Mouse (Mus musculus): ENCODE results near the gene Olfr401. TPM values are rescaled to one million over a fixed set of nuclear protein-coding genes. Genes with fewer than 3 reads are reported as not detected.
"Not testable (repeated sequence)": the region's sequence is repeated elsewhere in the genome, so short reads cannot be mapped to it uniquely, and the experiment has no call there.

Gene Olfr401
- not detected for total RNA-seq (2021)

GRCm38 (mm10) chr11:74113412-74113811, at the start of gene Olfr401:
TSS of gene Olfr401 (plus strand) at chr11:74113712.
- no peak for DNase-seq (ENCODE audit: extremely low spot score in 1 of 2, low spot score in 1 of 2)

DNA sequence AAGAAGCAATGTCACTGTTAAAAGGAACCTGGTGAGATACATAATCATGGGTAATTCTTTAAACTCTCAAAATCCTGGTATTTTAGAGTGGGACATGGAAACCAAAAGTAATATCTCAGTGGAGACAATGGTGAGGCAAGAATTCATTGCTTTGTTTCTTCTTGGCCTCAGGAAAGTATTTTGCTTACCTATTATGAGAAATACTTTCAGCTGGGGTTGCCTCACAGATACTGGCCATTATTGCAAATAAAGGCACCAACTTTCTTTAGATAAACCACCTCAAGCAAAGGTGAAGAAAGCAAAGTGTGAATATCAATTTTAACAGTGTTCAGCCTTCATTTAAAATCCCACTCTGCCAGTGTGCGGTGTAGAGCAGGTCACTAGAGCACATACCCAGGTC, 43.9 kb upstream of the Olfr401 start, which contains the start of gene Zfp616:
Gene Zfp616 (plus strand): TSS at position 301 of the 400 bp plus-strand sequence.
- DNase-seq (ENCODE audit: extremely low spot score in 1 of 2, low spot score in 1 of 2), result no peak

- no peak for DNase-seq (ENCODE audit: extremely low spot score in 1 of 2, low spot score in 1 of 2)
Observed at GRCm38 (mm10) chr11:74100724-74101123, 12.8 kb upstream of the Olfr401 start.

GRCm38 (mm10) chr11:74101507-74101906, 12.0 kb upstream of the Olfr401 start:
- no peak for DNase-seq (ENCODE audit: extremely low spot score in 1 of 2, low spot score in 1 of 2)

GRCm38 (mm10) chr11:74105066-74105465, 8.4 kb upstream of the Olfr401 start:
- DNase-seq (ENCODE audit: extremely low spot score in 1 of 2, low spot score in 1 of 2), result no peak

DNA sequence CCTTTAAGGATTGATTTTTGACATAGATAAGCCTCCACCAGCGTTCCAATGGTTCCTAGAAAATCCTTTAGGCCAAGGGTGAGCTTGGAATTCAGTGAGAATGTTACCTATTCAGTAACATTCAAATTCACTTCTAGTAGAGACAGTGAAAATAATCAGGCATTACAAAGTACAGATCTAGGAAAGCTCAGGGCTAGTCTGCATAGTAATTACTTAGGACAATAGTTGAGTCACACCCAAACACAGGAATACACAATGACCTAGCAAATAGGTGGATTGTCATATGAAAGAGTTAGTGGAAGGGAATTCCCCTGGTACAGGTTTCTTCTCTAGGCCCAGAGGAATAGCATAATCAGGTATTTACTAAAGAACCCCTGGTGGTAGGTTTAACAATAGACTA, 26.5 kb downstream of the Olfr401 start:
- DNase-seq (ENCODE audit: extremely low spot score in 1 of 2, low spot score in 1 of 2), result not testable (repeated sequence)

- no peak for DNase-seq (ENCODE audit: extremely low spot score in 1 of 2, low spot score in 1 of 2)
Observed at GRCm38 (mm10) chr11:74145866-74146265, 32.4 kb downstream of the Olfr401 start.

- no peak for DNase-seq (ENCODE audit: extremely low spot score in 1 of 2, low spot score in 1 of 2)
Observed at GRCm38 (mm10) chr11:74153229-74153628, 39.7 kb downstream of the Olfr401 start, which contains the start of gene Olfr402. TSS of gene Olfr402 (plus strand) at chr11:74153529.

DNA sequence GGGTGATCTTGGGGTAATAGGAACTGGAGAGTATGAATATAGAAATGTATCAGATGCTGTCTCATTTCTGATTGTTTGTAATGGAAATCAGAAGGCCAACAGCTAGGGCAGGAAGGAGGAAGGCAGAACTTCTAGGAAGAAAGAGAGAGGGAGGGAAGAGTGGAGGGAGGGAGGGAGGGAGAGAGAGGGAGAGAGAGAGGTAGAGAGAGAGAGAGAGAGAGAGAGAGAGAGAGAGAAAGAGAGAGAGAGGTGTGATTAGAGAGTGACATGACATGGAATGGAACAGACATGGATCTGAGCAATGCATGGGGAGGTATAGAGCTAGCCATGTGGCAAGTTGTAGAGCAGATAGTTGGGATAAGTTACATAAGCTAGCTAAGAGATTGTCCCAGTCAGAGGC, 55.3 kb downstream of the Olfr401 start:
- DNase-seq (ENCODE audit: extremely low spot score in 1 of 2, low spot score in 1 of 2), result no peak

Other genes starting within 250 kb of the Olfr401 start
- not detected for gene Olfr394, start 222.9 kb upstream of the Olfr401 start, total RNA-seq (2021)
- gene Olfr395, start 204.4 kb upstream of the Olfr401 start, total RNA-seq (2021), result not detected
- gene Olfr23, start 177.0 kb upstream of the Olfr401 start, total RNA-seq (2021), result not detected
- not detected for gene Olfr397, start 152.9 kb upstream of the Olfr401 start, total RNA-seq (2021)
- not detected for gene Olfr398, start 123.3 kb upstream of the Olfr401 start, total RNA-seq (2021)
- not detected for gene Olfr139, start 57.2 kb upstream of the Olfr401 start, total RNA-seq (2021)
- gene Olfr399, start 57.1 kb upstream of the Olfr401 start, total RNA-seq (2021), result not detected
- not detected for gene Zfp616, start 43.8 kb upstream of the Olfr401 start, total RNA-seq (2021)
- gene Olfr402, start 39.8 kb downstream of the Olfr401 start, total RNA-seq (2021), result not detected
- gene Olfr403, start 72.5 kb downstream of the Olfr401 start, total RNA-seq (2021), result not detected
- gene Olfr43, start 97.7 kb downstream of the Olfr401 start, total RNA-seq (2021), result not detected
- gene Olfr406, start 146.1 kb downstream of the Olfr401 start, total RNA-seq (2021), result not detected
- not detected for gene Olfr59, start 170.0 kb downstream of the Olfr401 start, total RNA-seq (2021)
- not detected for gene Olfr410, start 224.3 kb downstream of the Olfr401 start, total RNA-seq (2021)
- gene Olfr411, start 238.9 kb downstream of the Olfr401 start, total RNA-seq (2021), result not detected
- not detected for gene Olfr412, start 248.4 kb downstream of the Olfr401 start, total RNA-seq (2021)

All from layer of hippocampus, postnatal 25 days (tissue).